ENCODE assay signal across 22 mouse cellular contexts in the genomic region with DNA sequence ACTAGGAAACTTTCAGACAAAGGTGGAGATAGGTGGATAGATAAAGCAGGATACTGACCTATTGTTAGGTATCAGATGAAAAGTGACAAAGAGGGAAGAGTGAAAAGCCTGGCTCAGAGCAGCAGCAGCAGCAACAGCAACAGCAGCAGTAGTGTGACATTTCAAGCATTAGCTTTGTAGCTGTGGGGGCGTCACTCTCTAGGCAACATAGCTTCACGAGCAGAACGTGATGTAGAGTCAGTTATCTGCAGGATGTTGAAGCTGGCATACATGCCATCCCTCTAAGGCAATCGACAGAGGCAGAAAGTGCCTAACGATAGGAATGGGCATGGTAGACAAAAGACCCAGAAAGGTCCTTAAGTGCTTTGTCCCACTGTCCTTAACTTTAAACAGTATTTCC.
A peak's percentile ranks its signal among the peaks of the same experiment; 100 is the strongest.
DNase-seq lines count a peak whose midpoint lies in the region; ATAC-seq and TF ChIP-seq lines count a peak whose summit lies in the region.
"Had no signal": no experiment of that assay in that cellular context is flagged by ENCODE, and none has a peak within 500 bp of the region (broad histone marks: within the 10 kb centered on the region; RNA-seq: fewer than 3 reads in every experiment).

No protein-coding gene starts in this region.

- no peak for DNase-seq in frontal cortex, postnatal 25 days (ENCODE audit: low spot score in 2 of 2)
- DNase-seq in layer of hippocampus, adult 2 months (ENCODE audit: low spot score in 2 of 2) = peak; percentile 24 to 26
- no peak for DNase-seq in layer of hippocampus, postnatal 25 days (ENCODE audit: extremely low spot score in 1 of 2, low spot score in 1 of 2)
- peak; percentile 42 for DNase-seq in right cerebral cortex, adult 18-20 months
- DNase-seq in right cerebral cortex, postnatal 14 days = no peak
- DNase-seq in brain, adult 2 months (ENCODE audit: low read depth, low spot score) = peak; percentile 79
- DNase-seq: adrenal gland, adult 8-10 months; adrenal gland, postnatal 25 days; cerebellum, adult 18-20 months; cerebellum, adult 9-10 months; cerebellum, postnatal 14 days; gastrocnemius, postnatal 25 days; heart, adult 2 months had no signal

- H3K4me3 ChIP-seq in layer of hippocampus, adult 2 months = no peak overlapping the region
- H3K4me3 ChIP-seq: forebrain, embryonic 10.5 days; forebrain, embryonic 13.5 days; heart, adult 2 months; heart, embryonic 10.5 days; hindbrain, embryonic 12.5 days; hindbrain, embryonic 15.5 days had no signal

- no peak for TF ChIP-seq CTCF in layer of hippocampus, adult 2 months (conservative IDR thresholded peaks at IDR 0.05)

- peak overlapping the region; percentile 67 for H3K27ac ChIP-seq in layer of hippocampus, adult 2 months
- H3K27ac ChIP-seq: forebrain, embryonic 10.5 days; forebrain, embryonic 13.5 days; heart, adult 2 months; heart, embryonic 10.5 days; hindbrain, embryonic 12.5 days; hindbrain, embryonic 15.5 days had no signal

- peak; percentile 87 for ATAC-seq in frontal cortex, adult (ENCODE audit: low TSS enrichment)
- ATAC-seq in granulocyte monocyte progenitor cell, adult 5-6 weeks (replicated peaks; ENCODE audit: poor library complexity, severe bottlenecking) = no peak
- ATAC-seq: activated CD4-positive, CD25-positive, alpha-beta regulatory T cell, adult 4 months; forebrain, embryonic 13.5 days; forebrain, embryonic 16.5 days had no signal

Comparison
In these comparisons a context has a peak if more than half of its experiments do, and no peak if none do; other contexts are left out.
1. DNase-seq: peak in layer of hippocampus, adult 2 months (2 of 2), right cerebral cortex, adult 18-20 months (single experiment) and brain, adult 2 months (single experiment); none in frontal cortex, postnatal 25 days (0 of 2), layer of hippocampus, postnatal 25 days (0 of 2) and right cerebral cortex, postnatal 14 days (single experiment).